In genomic region chr6:39419851-39420721, GRCm38 (mm10) we compare ENCODE assay signal across 8 mouse cellular contexts. TPM values are rescaled to one million over a fixed set of nuclear protein-coding genes. Genes with fewer than 3 reads are reported as not detected.
DNase-seq lines count a peak whose midpoint lies in the region; ATAC-seq and TF ChIP-seq lines count a peak whose summit lies in the region.

Gene Mkrn1, minus strand, starts transcription at chr6:39420462.

- peak within 1 kb of the TSS; percentile 87 for H3K4me2 ChIP-seq in heart, embryonic 15.5 days
- H3K4me2 ChIP-seq in liver, embryonic 14.5 days (ENCODE audit: low read depth) = peak within 1 kb of the TSS; percentile 76
- H3K4me2 ChIP-seq in neural tube, embryonic 11.5 days (ENCODE audit: low read depth) = peak within 1 kb of the TSS; percentile 65
- H3K4me2 ChIP-seq in stomach, postnatal 0 days (replicated peaks; ENCODE audit: low read depth) = peak within 1 kb of the TSS; percentile 78

- under 1% methylated on average over 82 of the region's 82 CpGs for WGBS in forebrain, embryonic 10.5 days
- under 1% methylated on average over 45 of the region's 82 CpGs for WGBS in heart, embryonic 15.5 days
- under 1% methylated on average over 69 of the region's 82 CpGs for WGBS in liver, embryonic 14.5 days (ENCODE audit: insufficient replicate concordance)
- WGBS in neural tube, embryonic 11.5 days = 0% methylated on average over 62 of the region's 82 CpGs
- WGBS in stomach, postnatal 0 days = under 1% methylated on average over 72 of the region's 82 CpGs

- H3K4me1 ChIP-seq in forebrain, embryonic 10.5 days = peaks cover 23% of the 10 kb centered on the region
- H3K4me1 ChIP-seq in heart, embryonic 15.5 days (replicated peaks) = peaks cover 6% of the 10 kb centered on the region
- peaks cover 40 to 51% of the 10 kb centered on the region in 2 experiments for H3K4me1 ChIP-seq in liver, embryonic 14.5 days (replicated peaks; ENCODE audit: control insufficient read depth in 2 of 2, insufficient read depth in 2 of 2, low read length in 1 of 2)
- peaks cover 5% of the 10 kb centered on the region; the same call in 1 of the 2 replicates for H3K4me1 ChIP-seq in neural tube, embryonic 11.5 days (ENCODE audit: control insufficient read depth, insufficient read depth, low read length)
- H3K4me1 ChIP-seq in stomach, postnatal 0 days (replicated peaks; ENCODE audit: control insufficient read depth, insufficient read depth) = no peaks in the 10 kb centered on the region

- H3K9me3 ChIP-seq in forebrain, embryonic 10.5 days = no peaks in the 10 kb centered on the region
- H3K9me3 ChIP-seq in heart, embryonic 15.5 days (replicated peaks) = no peaks in the 10 kb centered on the region
- no peaks in the 10 kb centered on the region for H3K9me3 ChIP-seq in liver, embryonic 14.5 days (ENCODE audit: control insufficient read depth, low read length)
- H3K9me3 ChIP-seq in neural tube, embryonic 11.5 days (ENCODE audit: control insufficient read depth, low read length) = no peaks in the 10 kb centered on the region
- H3K9me3 ChIP-seq in stomach, postnatal 0 days (ENCODE audit: control insufficient read depth, low read length) = no peaks in the 10 kb centered on the region

- peak within 1 kb of the TSS; percentile 72 for H3K9ac ChIP-seq in heart, embryonic 15.5 days
- H3K9ac ChIP-seq in liver, embryonic 14.5 days (replicated peaks) = peak within 1 kb of the TSS; percentile 82
- peak within 1 kb of the TSS; percentile 93 for H3K9ac ChIP-seq in neural tube, embryonic 11.5 days (ENCODE audit: low read length)
- H3K9ac ChIP-seq in stomach, postnatal 0 days (ENCODE audit: low read length) = peak within 1 kb of the TSS; percentile 92

- TF ChIP-seq EP300 in liver, embryonic 14.5 days (IDR thresholded peaks at IDR 0.05; ENCODE audit: low read depth) = no peak
- no peak for TF ChIP-seq EP300 in stomach, postnatal 0 days (optimal IDR thresholded peaks at IDR 0.05)

- H3K4me3 ChIP-seq in forebrain, embryonic 10.5 days = peak within 1 kb of the TSS; percentile 88
- peak within 1 kb of the TSS; percentile 86 for H3K4me3 ChIP-seq in heart, embryonic 15.5 days
- peak within 1 kb of the TSS; percentile 90 to 94 for H3K4me3 ChIP-seq in liver, embryonic 14.5 days (ENCODE audit: insufficient read depth in 1 of 2, low read depth in 2 of 2, low read length in 2 of 2)
- H3K4me3 ChIP-seq in neural tube, embryonic 11.5 days (ENCODE audit: low read depth, low read length) = peak within 1 kb of the TSS; percentile 80
- H3K4me3 ChIP-seq in stomach, postnatal 0 days (ENCODE audit: low read depth, low read length) = peak within 1 kb of the TSS; percentile 98

- H3K27me3 ChIP-seq in forebrain, embryonic 10.5 days (ENCODE audit: poor library complexity, severe bottlenecking) = peaks cover 23% of the 10 kb centered on the region
- peaks cover 30% of the 10 kb centered on the region for H3K27me3 ChIP-seq in heart, embryonic 15.5 days
- H3K27me3 ChIP-seq in liver, embryonic 14.5 days (ENCODE audit: control insufficient read depth, insufficient read depth, low read length) = peaks cover 8% of the 10 kb centered on the region
- H3K27me3 ChIP-seq in neural tube, embryonic 11.5 days (ENCODE audit: control insufficient read depth, insufficient read depth, low read length) = no peaks in the 10 kb centered on the region
- no peaks in the 10 kb centered on the region for H3K27me3 ChIP-seq in stomach, postnatal 0 days (ENCODE audit: control insufficient read depth, insufficient read depth, low read length)

- peak; percentile 82 for ATAC-seq in CD4-positive, CD25-positive, alpha-beta regulatory T cell, adult 4 months
- peak; percentile 85 for ATAC-seq in heart, embryonic 15.5 days (replicated peaks; ENCODE audit: insufficient number of reproducible peaks, insufficient read depth, low FRiP score, low read depth)
- ATAC-seq in liver, embryonic 14.5 days (ENCODE audit: insufficient read depth) = peak; percentile 82
- peak; percentile 94 for ATAC-seq in neural tube, embryonic 11.5 days (ENCODE audit: insufficient read depth, low FRiP score, low TSS enrichment)
- ATAC-seq in stomach, postnatal 0 days (ENCODE audit: low FRiP score, low TSS enrichment) = peak; percentile 95

- peak; percentile 36; the same call in 1 of the 2 replicates for TF ChIP-seq CTCF in liver, embryonic 14.5 days (IDR thresholded peaks at IDR 0.05; ENCODE audit: low read depth)
- no peak for TF ChIP-seq CTCF in stomach, postnatal 0 days (IDR thresholded peaks at IDR 0.05; ENCODE audit: low read depth)

- peak within 1 kb of the TSS; percentile 92 for H3K27ac ChIP-seq in forebrain, embryonic 10.5 days
- peak within 1 kb of the TSS; percentile 60; the same call in 1 of the 2 replicates for H3K27ac ChIP-seq in heart, embryonic 15.5 days
- peak within 1 kb of the TSS; percentile 78 for H3K27ac ChIP-seq in liver, embryonic 14.5 days
- peak within 1 kb of the TSS; percentile 92 for H3K27ac ChIP-seq in neural tube, embryonic 11.5 days (ENCODE audit: low read depth, low read length)
- peak within 1 kb of the TSS; percentile 93 for H3K27ac ChIP-seq in stomach, postnatal 0 days (replicated peaks)

- no peaks in the 10 kb centered on the region for H3K36me3 ChIP-seq in forebrain, embryonic 10.5 days (replicated peaks)
- no peaks in the 10 kb centered on the region for H3K36me3 ChIP-seq in heart, embryonic 15.5 days
- no peaks in the 10 kb centered on the region; the same call in 1 of the 2 replicates for H3K36me3 ChIP-seq in liver, embryonic 14.5 days (replicated peaks; ENCODE audit: control insufficient read depth, insufficient read depth, low read depth)
- no peaks in the 10 kb centered on the region for H3K36me3 ChIP-seq in neural tube, embryonic 11.5 days (ENCODE audit: control insufficient read depth, insufficient read depth, low read length)
- no peaks in the 10 kb centered on the region for H3K36me3 ChIP-seq in stomach, postnatal 0 days (ENCODE audit: control insufficient read depth, insufficient read depth, low read length)

- peak; percentile 93 for DNase-seq in c-Kit-negative CD71-positive TER-119-positive erythroid progenitor cells, embryonic 14.5 days (ENCODE audit: low read depth, low spot score)
- peak; percentile 85 for DNase-seq in forebrain, embryonic 10.5 days (ENCODE audit: extremely low spot score, low spot score)
- peak; percentile 85 to 92 for DNase-seq in kidney, postnatal 25 days
- peak; percentile 78 to 83 (median 80) for DNase-seq in liver, embryonic 14.5 days (ENCODE audit: low read depth in 3 of 3, low spot score in 3 of 3)
- peak; percentile 88 for DNase-seq in neural tube, embryonic 11.5 days (ENCODE audit: low spot score)
- peak; percentile 89 for DNase-seq in stomach, postnatal 0 days (ENCODE audit: low spot score)

RNA-seq across cellular contexts. Expression of gene Mkrn1, which starts in this region (rescaled TPM):
- 10 to 100 TPM; 49.7 to 52.2 TPM for polyA plus RNA-seq in CD4-positive, CD25-positive, alpha-beta regulatory T cell, adult 4 months (2017; shearing (Covaris generic))
- 62.1 and 65.2 TPM in 2 replicates for polyA plus RNA-seq in forebrain, embryonic 10.5 days (2016; fragmentation: Nextera tagmentation; extraction: Ambion mirVana)
- 126 and 128 TPM in 2 replicates for polyA plus RNA-seq in heart, embryonic 15.5 days (2015; fragmentation: Nextera tagmentation; extraction: Ambion mirVana)
- polyA plus RNA-seq in liver, embryonic 14.5 days (2012; rRNA removed) = 89.7 and 116 TPM in 2 replicates
- 198 and 207 TPM in 2 replicates for polyA plus RNA-seq in liver, embryonic 14.5 days (2014; fragmentation: Nextera tagmentation; extraction: Ambion mirVana)
- polyA plus RNA-seq in neural tube, embryonic 11.5 days (2014; fragmentation: Nextera tagmentation; extraction: Ambion mirVana) = 130 and 145 TPM in 2 replicates
- 54.6 and 56.0 TPM in 2 replicates for polyA plus RNA-seq in stomach, postnatal 0 days (2015; fragmentation: Nextera tagmentation; extraction: Ambion mirVana)

Comparison
In these comparisons a context has a peak if more than half of its experiments do, and no peak if none do; other contexts are left out.
1. Peak in every context shown above with its lines: DNase-seq, ATAC-seq, H3K4me3 ChIP-seq and H3K27ac ChIP-seq.